Mouse (Mus musculus): ENCODE data around the gene 4930451I11Rik. TPM values are rescaled to one million over a fixed set of nuclear protein-coding genes. Genes with fewer than 3 reads are reported as not detected.
A peak's percentile ranks its signal among the peaks of the same experiment; 100 is the strongest.

Gene 4930451I11Rik
- polyA plus RNA-seq, 1 experiment from 2014 or later: 0.43 TPM

- peak overlapping the region; percentile 61 for H3K4me2 ChIP-seq
- ATAC-seq (ENCODE audit: low FRiP score, low read depth): peak; percentile 79
- 2% methylated on average over 21 of the region's 21 CpGs for WGBS
- no peaks in the 10 kb centered on the region for H3K9me3 ChIP-seq
- H3K9ac ChIP-seq: no peak overlapping the region
- no peaks in the 10 kb centered on the region for H3K36me3 ChIP-seq
- no peaks in the 10 kb centered on the region for H3K27me3 ChIP-seq
- peaks cover 20% of the 10 kb centered on the region for H3K4me1 ChIP-seq (replicated peaks)
- peak overlapping the region; percentile 27 for H3K4me3 ChIP-seq
- H3K27ac ChIP-seq (replicated peaks): 0 out of 2 replicates have a peak overlapping the region, but pooled peaks have one; percentile 54
Observed at GRCm38 (mm10) chr7:126832036-126832598, 678 bp upstream of the 4930451I11Rik start.

GRCm38 (mm10) chr7:126825952-126826351 is 5.5 kb downstream of the 4930451I11Rik start:
- Histone ChIP-seq H3K9ac (no peak overlapping the region), H3K36me3 (no peaks in the 10 kb centered on the region), H3K9me3 (no peaks in the 10 kb centered on the region), H3K4me2 (no peak overlapping the region; the same call in 1 of the 2 replicates), H3K4me1 (replicated peaks) (peaks cover 52% of the 10 kb centered on the region), H3K27me3 (no peaks in the 10 kb centered on the region), H3K27ac (replicated peaks) (no peak overlapping the region), H3K4me3 (no peak overlapping the region)
- 72% methylated on average over 5 of the region's 5 CpGs for WGBS
- ATAC-seq (ENCODE audit: low FRiP score, low read depth): no peak

GRCm38 (mm10) chr7:126825403-126825802 is 6.0 kb downstream of the 4930451I11Rik start:
- Histone ChIP-seq H3K27me3 (no peaks in the 10 kb centered on the region), H3K4me3 (peak overlapping the region; percentile 76; the same call in 1 of the 2 replicates), H3K27ac (replicated peaks) (no peak overlapping the region), H3K4me1 (replicated peaks) (peaks cover 52% of the 10 kb centered on the region), H3K36me3 (no peaks in the 10 kb centered on the region), H3K4me2 (peak overlapping the region; percentile 67), H3K9me3 (no peaks in the 10 kb centered on the region), H3K9ac (no peak overlapping the region)
- 26% methylated on average over 8 of the region's 8 CpGs for WGBS
- ATAC-seq (ENCODE audit: low FRiP score, low read depth): no peak

- Histone ChIP-seq H3K4me3 (peak overlapping the region; percentile 76), H3K4me1 (replicated peaks) (peaks cover 48% of the 10 kb centered on the region), H3K4me2 (peak overlapping the region; percentile 67), H3K36me3 (no peaks in the 10 kb centered on the region), H3K9me3 (no peaks in the 10 kb centered on the region), H3K27me3 (no peaks in the 10 kb centered on the region), H3K27ac (replicated peaks) (peak overlapping the region; percentile 93), H3K9ac (peak overlapping the region; percentile 90)
- ATAC-seq (ENCODE audit: low FRiP score, low read depth): no peak
- 5% methylated on average over 10 of the region's 10 CpGs for WGBS
Observed at GRCm38 (mm10) chr7:126823940-126824339, 7.5 kb downstream of the 4930451I11Rik start.

GRCm38 (mm10) chr7:126823202-126823711 is 8.2 kb downstream of the 4930451I11Rik start:
- Histone ChIP-seq H3K27me3 (no peaks in the 10 kb centered on the region), H3K4me2 (peak overlapping the region; percentile 67), H3K36me3 (no peaks in the 10 kb centered on the region), H3K4me3 (peak overlapping the region; percentile 76), H3K4me1 (replicated peaks) (peaks cover 48% of the 10 kb centered on the region), H3K9me3 (no peaks in the 10 kb centered on the region), H3K9ac (peak overlapping the region; percentile 90), H3K27ac (replicated peaks) (peak overlapping the region; percentile 93)
- under 1% methylated on average over 16 of the region's 19 CpGs for WGBS
- ATAC-seq (ENCODE audit: low FRiP score, low read depth): peak; percentile 88

- peak overlapping the region; percentile 76 for H3K4me3 ChIP-seq
- peak overlapping the region; percentile 90 for H3K9ac ChIP-seq
- peak; percentile 33; the same call in 1 of the 2 replicates for ATAC-seq (ENCODE audit: low FRiP score, low read depth)
- H3K9me3 ChIP-seq: no peaks in the 10 kb centered on the region
- peak overlapping the region; percentile 67 for H3K4me2 ChIP-seq
- H3K36me3 ChIP-seq: no peaks in the 10 kb centered on the region
- H3K4me1 ChIP-seq (replicated peaks): peaks cover 48% of the 10 kb centered on the region
- H3K27me3 ChIP-seq: no peaks in the 10 kb centered on the region
- H3K27ac ChIP-seq (replicated peaks): peak overlapping the region; percentile 93
- 9% methylated on average over 8 of the region's 9 CpGs for WGBS
Observed at GRCm38 (mm10) chr7:126822741-126823140, 8.7 kb downstream of the 4930451I11Rik start.

GRCm38 (mm10) chr7:126821835-126822511 is 9.5 kb downstream of the 4930451I11Rik start:
- Histone ChIP-seq H3K27me3 (no peaks in the 10 kb centered on the region), H3K4me3 (peak overlapping the region; percentile 76), H3K4me2 (peak overlapping the region; percentile 67), H3K27ac (replicated peaks) (peak overlapping the region; percentile 93), H3K9me3 (no peaks in the 10 kb centered on the region), H3K9ac (peak overlapping the region; percentile 90), H3K4me1 (replicated peaks) (peaks cover 42% of the 10 kb centered on the region), H3K36me3 (no peaks in the 10 kb centered on the region)
- 17% methylated on average over 7 of the region's 7 CpGs for WGBS
- no peak; the same call in 1 of the 2 replicates for ATAC-seq (ENCODE audit: low FRiP score, low read depth)

- 29% methylated on average over 1 of the region's 1 CpGs for WGBS
- no peaks in the 10 kb centered on the region for H3K36me3 ChIP-seq
- H3K9me3 ChIP-seq: no peaks in the 10 kb centered on the region
- no peak overlapping the region for H3K27ac ChIP-seq (replicated peaks)
- H3K9ac ChIP-seq: no peak overlapping the region
- no peak overlapping the region for H3K4me2 ChIP-seq
- peaks cover 12% of the 10 kb centered on the region for H3K4me1 ChIP-seq (replicated peaks)
- ATAC-seq (ENCODE audit: low FRiP score, low read depth): no peak
- no peak overlapping the region for H3K4me3 ChIP-seq
- no peaks in the 10 kb centered on the region for H3K27me3 ChIP-seq
Observed at GRCm38 (mm10) chr7:126818818-126819217, 12.6 kb downstream of the 4930451I11Rik start.

GRCm38 (mm10) chr7:126817595-126817994 is 13.8 kb downstream of the 4930451I11Rik start:
- ATAC-seq (ENCODE audit: low FRiP score, low read depth): no peak

GRCm38 (mm10) chr7:126816494-126816893 is 14.9 kb downstream of the 4930451I11Rik start:
- Histone ChIP-seq H3K9me3 (no peaks in the 10 kb centered on the region), H3K27ac (replicated peaks) (no peak overlapping the region), H3K4me2 (no peak overlapping the region), H3K4me1 (replicated peaks) (no peaks in the 10 kb centered on the region), H3K36me3 (no peaks in the 10 kb centered on the region), H3K4me3 (no peak overlapping the region), H3K27me3 (no peaks in the 10 kb centered on the region), H3K9ac (no peak overlapping the region)
- WGBS: 86% methylated on average over 8 of the region's 8 CpGs
- ATAC-seq (ENCODE audit: low FRiP score, low read depth): no peak

More at GRCm38 (mm10) chr7:126817595-126817994, 13.8 kb downstream of the 4930451I11Rik start:
- no peak overlapping the region for H3K4me3 ChIP-seq
- H3K27ac ChIP-seq (replicated peaks): no peak overlapping the region
- 85% methylated on average over 7 of the region's 7 CpGs for WGBS
- no peak overlapping the region for H3K4me2 ChIP-seq
- H3K27me3 ChIP-seq: no peaks in the 10 kb centered on the region
- H3K36me3 ChIP-seq: no peaks in the 10 kb centered on the region
- peaks cover 7% of the 10 kb centered on the region for H3K4me1 ChIP-seq (replicated peaks)
- H3K9me3 ChIP-seq: no peaks in the 10 kb centered on the region
- H3K9ac ChIP-seq: no peak overlapping the region

- no peak for ATAC-seq (ENCODE audit: low FRiP score, low read depth)
- WGBS: 49% methylated on average over 8 of the region's 8 CpGs
- Histone ChIP-seq H3K4me2 (no peak overlapping the region), H3K4me1 (replicated peaks) (no peaks in the 10 kb centered on the region), H3K27ac (replicated peaks) (no peak overlapping the region), H3K9ac (no peak overlapping the region), H3K36me3 (no peaks in the 10 kb centered on the region), H3K4me3 (no peak overlapping the region), H3K9me3 (no peaks in the 10 kb centered on the region), H3K27me3 (no peaks in the 10 kb centered on the region)
Observed at GRCm38 (mm10) chr7:126815726-126816222, 15.7 kb downstream of the 4930451I11Rik start.
